Mouse (Mus musculus) midbrain, embryonic 12.5 days (tissue): ENCODE data around the gene Blm. TPM values are rescaled to one million over a fixed set of nuclear protein-coding genes. Genes with fewer than 3 reads are reported as not detected.

Experiments used
- ATAC-seq: fragments of 200-750 bp; cut with Nextera tagmentation; 2 replicates; pipeline ENCODE4 v1.8.0; 2017; ENCODE audit warnings: low read depth, moderate TSS enrichment, moderate library complexity; ENCODE audit not compliant: low FRiP score
- H3K27ac ChIP-seq: fragments of 300-500 bp; sonication (generic); replicated peaks from 2 replicates; pipeline ENCODE4 v1.5.1; 2016; ENCODE audit warnings: mild to moderate bottlenecking
- H3K27me3 ChIP-seq: fragments of 300-500 bp; sonication (generic); 2 replicates; pipeline ENCODE4 v1.6.1; 2016; ENCODE audit warnings: mild to moderate bottlenecking
- H3K36me3 ChIP-seq: fragments of 300-500 bp; sonication (generic); 2 replicates; pipeline ENCODE4 v1.6.1; 2016
- H3K4me1 ChIP-seq: fragments of 300-500 bp; sonication (generic); 2 replicates; pipeline ENCODE4 v1.6.1; 2016
- H3K4me2 ChIP-seq: fragments of 300-500 bp; sonication (generic); replicated peaks from 2 replicates; pipeline ENCODE4 v1.6.1; 2016; ENCODE audit warnings: mild to moderate bottlenecking, moderate library complexity
- H3K4me3 ChIP-seq: fragments of 300-500 bp; sonication (generic); 2 replicates; pipeline ENCODE4 v1.5.1; 2016; ENCODE audit warnings: mild to moderate bottlenecking
- H3K9ac ChIP-seq: fragments of 300-500 bp; sonication (generic); replicated peaks from 2 replicates; pipeline ENCODE4 v1.6.1; 2016; ENCODE audit warnings: mild to moderate bottlenecking, moderate library complexity
- H3K9me3 ChIP-seq: fragments of 300-500 bp; sonication (generic); 2 replicates; pipeline ENCODE4 v1.6.1; 2016; ENCODE audit warnings: mild to moderate bottlenecking
- WGBS: fragments of 180-500 bp; shearing (Covaris S2); methylation state at CpG from one replicate; pipeline ENCODE4 v1.1.7; 2016; 5-methylcytosine and 5-hydroxymethylcytosine counted together
- polyA plus RNA-seq: library from polyadenylated mRNA; unstranded; fragments of >200 nt; fragmentation: Nextera tagmentation; extraction: Ambion mirVana; gene quantifications from 2 replicates; pipeline ENCODE4 v1.2.1, GENCODE M21; 2016

The Blm gene
- polyA plus RNA-seq, 1 experiment from 2014 or later, result 36.4 TPM

- no peak overlapping the region for H3K4me3 ChIP-seq
- H3K27me3 ChIP-seq, result no peaks in the 10 kb centered on the region
- peaks cover 55% of the 10 kb centered on the region for H3K36me3 ChIP-seq
- H3K9ac ChIP-seq, result no peak overlapping the region
- 91% methylated on average over 6 of the region's 6 CpGs for WGBS
- ATAC-seq, result no peak
- H3K27ac ChIP-seq, result no peak overlapping the region
- H3K4me2 ChIP-seq, result no peak overlapping the region
- H3K4me1 ChIP-seq, result no peaks in the 10 kb centered on the region
- no peaks in the 10 kb centered on the region for H3K9me3 ChIP-seq
These were observed 78.6 kb downstream of the Blm start for GRCm38 (mm10) chr7:80456327-80456726.

GRCm38 (mm10) chr7:80455505-80456160, 79.3 kb downstream of the Blm start:
- H3K4me3 ChIP-seq, result no peak overlapping the region

GRCm38 (mm10) chr7:80454786-80455185, 80.1 kb downstream of the Blm start:
- no peak overlapping the region for H3K4me3 ChIP-seq
- no peaks in the 10 kb centered on the region for H3K9me3 ChIP-seq
- WGBS, result 93% methylated on average over 2 of the region's 2 CpGs
- no peaks in the 10 kb centered on the region for H3K27me3 ChIP-seq
- H3K4me1 ChIP-seq, result no peaks in the 10 kb centered on the region
- no peak overlapping the region for H3K9ac ChIP-seq
- ATAC-seq, result no peak
- no peak overlapping the region for H3K4me2 ChIP-seq
- H3K27ac ChIP-seq, result no peak overlapping the region
- H3K36me3 ChIP-seq, result peaks cover 42% of the 10 kb centered on the region

More at GRCm38 (mm10) chr7:80455505-80456160, 79.3 kb downstream of the Blm start:
- H3K4me1 ChIP-seq, result no peaks in the 10 kb centered on the region
- no peak overlapping the region for H3K9ac ChIP-seq
- no peak overlapping the region for H3K27ac ChIP-seq
- H3K36me3 ChIP-seq, result peaks cover 49% of the 10 kb centered on the region
- H3K4me2 ChIP-seq, result no peak overlapping the region
- no peak for ATAC-seq
- no peaks in the 10 kb centered on the region for H3K9me3 ChIP-seq
- 89% methylated on average over 4 of the region's 4 CpGs for WGBS
- H3K27me3 ChIP-seq, result no peaks in the 10 kb centered on the region

GRCm38 (mm10) chr7:80453997-80454396, 80.9 kb downstream of the Blm start:
- H3K9ac ChIP-seq, result no peak overlapping the region
- no peak for ATAC-seq
- no peak overlapping the region for H3K4me3 ChIP-seq
- no peaks in the 10 kb centered on the region for H3K27me3 ChIP-seq
- no peak overlapping the region for H3K4me2 ChIP-seq
- 88% methylated on average over 5 of the region's 5 CpGs for WGBS
- peaks cover 37% of the 10 kb centered on the region for H3K36me3 ChIP-seq
- H3K27ac ChIP-seq, result no peak overlapping the region
- no peaks in the 10 kb centered on the region for H3K9me3 ChIP-seq
- H3K4me1 ChIP-seq, result no peaks in the 10 kb centered on the region

- H3K9me3 ChIP-seq, result no peaks in the 10 kb centered on the region
- no peak overlapping the region for H3K27ac ChIP-seq
- no peaks in the 10 kb centered on the region for H3K27me3 ChIP-seq
- peaks cover 37% of the 10 kb centered on the region for H3K36me3 ChIP-seq
- H3K9ac ChIP-seq, result no peak overlapping the region
- no peak for ATAC-seq
- 89% methylated on average over 3 of the region's 3 CpGs for WGBS
- H3K4me3 ChIP-seq, result no peak overlapping the region
- no peaks in the 10 kb centered on the region for H3K4me1 ChIP-seq
- H3K4me2 ChIP-seq, result no peak overlapping the region
These were observed 81.8 kb downstream of the Blm start for GRCm38 (mm10) chr7:80453121-80453520.

- Histone ChIP-seq H3K4me3 (no peak overlapping the region), H3K27me3 (no peaks in the 10 kb centered on the region), H3K9ac (no peak overlapping the region), H3K4me2 (no peak overlapping the region), H3K4me1 (no peaks in the 10 kb centered on the region), H3K36me3 (peaks cover 34% of the 10 kb centered on the region), H3K27ac (no peak overlapping the region), H3K9me3 (no peaks in the 10 kb centered on the region)
- 82% methylated on average over 5 of the region's 5 CpGs for WGBS
- no peak for ATAC-seq
These were observed 82.7 kb downstream of the Blm start for GRCm38 (mm10) chr7:80452241-80452640.

GRCm38 (mm10) chr7:80451550-80452232, 83.2 kb downstream of the Blm start:
- ATAC-seq, result no peak
- H3K27me3 ChIP-seq, result no peaks in the 10 kb centered on the region
- no peak overlapping the region for H3K4me2 ChIP-seq
- 76% methylated on average over 3 of the region's 3 CpGs for WGBS
- H3K4me1 ChIP-seq, result no peaks in the 10 kb centered on the region
- H3K36me3 ChIP-seq, result peaks cover 29% of the 10 kb centered on the region
- no peak overlapping the region for H3K9ac ChIP-seq
- H3K27ac ChIP-seq, result no peak overlapping the region
- no peak overlapping the region for H3K4me3 ChIP-seq
- H3K9me3 ChIP-seq, result no peaks in the 10 kb centered on the region

- ATAC-seq, result no peak
- Histone ChIP-seq H3K27me3 (no peaks in the 10 kb centered on the region), H3K9me3 (no peaks in the 10 kb centered on the region), H3K4me2 (no peak overlapping the region), H3K4me3 (no peak overlapping the region), H3K36me3 (peaks cover 22% of the 10 kb centered on the region), H3K27ac (no peak overlapping the region), H3K4me1 (no peaks in the 10 kb centered on the region), H3K9ac (no peak overlapping the region)
- WGBS, result 82% methylated on average over 4 of the region's 4 CpGs
These were observed 84.6 kb downstream of the Blm start for GRCm38 (mm10) chr7:80450354-80450753.

GRCm38 (mm10) chr7:80449620-80450091, 85.3 kb downstream of the Blm start:
- Histone ChIP-seq H3K4me2 (no peak overlapping the region), H3K9ac (no peak overlapping the region), H3K4me3 (no peak overlapping the region), H3K4me1 (no peaks in the 10 kb centered on the region), H3K36me3 (peaks cover 22% of the 10 kb centered on the region), H3K27ac (no peak overlapping the region), H3K9me3 (no peaks in the 10 kb centered on the region), H3K27me3 (no peaks in the 10 kb centered on the region)
- WGBS, result 81% methylated on average over 6 of the region's 6 CpGs
- ATAC-seq, result no peak

- Histone ChIP-seq H3K9me3 (no peaks in the 10 kb centered on the region), H3K9ac (no peak overlapping the region), H3K4me3 (no peak overlapping the region), H3K36me3 (peaks cover 4% of the 10 kb centered on the region; the same call in 1 of the 2 replicates), H3K4me1 (no peaks in the 10 kb centered on the region), H3K4me2 (no peak overlapping the region), H3K27ac (no peak overlapping the region), H3K27me3 (peaks cover 3% of the 10 kb centered on the region; the same call in 1 of the 2 replicates)
- ATAC-seq, result no peak
- WGBS, result 92% methylated on average over 8 of the region's 8 CpGs
These were observed 87.6 kb downstream of the Blm start for GRCm38 (mm10) chr7:80447336-80447735.

- H3K4me1 ChIP-seq, result no peaks in the 10 kb centered on the region
- no peak overlapping the region for H3K4me2 ChIP-seq
- H3K36me3 ChIP-seq, result no peaks in the 10 kb centered on the region
- H3K9ac ChIP-seq, result no peak overlapping the region
- H3K27ac ChIP-seq, result no peak overlapping the region
- H3K4me3 ChIP-seq, result no peak overlapping the region
- no peaks in the 10 kb centered on the region for H3K9me3 ChIP-seq
- H3K27me3 ChIP-seq, result peaks cover 3% of the 10 kb centered on the region; the same call in 1 of the 2 replicates
- no peak for ATAC-seq
- WGBS, result 83% methylated on average over 7 of the region's 7 CpGs
These were observed 88.6 kb downstream of the Blm start for GRCm38 (mm10) chr7:80446221-80446878.

- H3K4me1 ChIP-seq, result no peaks in the 10 kb centered on the region
- no peak overlapping the region for H3K9ac ChIP-seq
- no peak overlapping the region for H3K4me3 ChIP-seq
- WGBS, result 59% methylated on average over 6 of the region's 6 CpGs
- no peak for ATAC-seq
- no peaks in the 10 kb centered on the region for H3K36me3 ChIP-seq
- H3K27ac ChIP-seq, result no peak overlapping the region
- H3K4me2 ChIP-seq, result no peak overlapping the region
- H3K27me3 ChIP-seq, result peaks cover 3% of the 10 kb centered on the region; the same call in 1 of the 2 replicates
- no peaks in the 10 kb centered on the region for H3K9me3 ChIP-seq
These were observed 89.4 kb downstream of the Blm start for GRCm38 (mm10) chr7:80445492-80445891.
